ENCODE assay signal across 8 mouse cellular contexts in genomic region chr19:47050271-47051032, GRCm38 (mm10). TPM values are rescaled to one million over a fixed set of nuclear protein-coding genes. Genes with fewer than 3 reads are reported as not detected.
DNase-seq lines count a peak whose midpoint lies in the region; ATAC-seq and TF ChIP-seq lines count a peak whose summit lies in the region.

Gene Pcgf6, minus strand, starts transcription at chr19:47050906.

- H3K27ac ChIP-seq in forebrain, embryonic 13.5 days: peak within 1 kb of the TSS; percentile 96
- H3K27ac ChIP-seq in liver, embryonic 16.5 days (ENCODE audit: low read length): peak within 1 kb of the TSS; percentile 84
- peak within 1 kb of the TSS; percentile 93 for H3K27ac ChIP-seq in neural tube, embryonic 13.5 days (replicated peaks)
- H3K27ac ChIP-seq in testis, adult 2 months (ENCODE audit: control insufficient read depth, insufficient read depth, low read depth, low read length): peak within 1 kb of the TSS; percentile 93

- TF ChIP-seq CTCF in testis, adult 2 months (IDR thresholded peaks at IDR 0.05; ENCODE audit: control insufficient read depth, insufficient read depth, insufficient replicate concordance, low read depth, low read length): no peak

- peaks cover 20% of the 10 kb centered on the region for H3K4me1 ChIP-seq in forebrain, embryonic 13.5 days
- peaks cover 15% of the 10 kb centered on the region for H3K4me1 ChIP-seq in liver, embryonic 16.5 days (ENCODE audit: control insufficient read depth, low read depth, low read length)
- H3K4me1 ChIP-seq in neural tube, embryonic 13.5 days (replicated peaks): peaks cover 19% of the 10 kb centered on the region
- peaks cover 3% of the 10 kb centered on the region for H3K4me1 ChIP-seq in testis, adult 2 months (ENCODE audit: control insufficient read depth, insufficient read depth, low read length)

- under 1% methylated on average over 69 of the region's 75 CpGs for WGBS in forebrain, embryonic 13.5 days
- WGBS in liver, embryonic 16.5 days (ENCODE audit: insufficient replicate concordance): under 1% methylated on average over 75 of the region's 75 CpGs
- WGBS in neural tube, embryonic 13.5 days: under 1% methylated on average over 75 of the region's 75 CpGs

- peaks cover 24% of the 10 kb centered on the region for H3K36me3 ChIP-seq in forebrain, embryonic 13.5 days (ENCODE audit: poor library complexity, severe bottlenecking)
- no peaks in the 10 kb centered on the region for H3K36me3 ChIP-seq in liver, embryonic 16.5 days (ENCODE audit: control insufficient read depth, insufficient read depth)
- peaks cover 27% of the 10 kb centered on the region for H3K36me3 ChIP-seq in neural tube, embryonic 13.5 days
- H3K36me3 ChIP-seq in testis, adult 2 months (ENCODE audit: control insufficient read depth, insufficient read depth, low read length): peaks cover 2% of the 10 kb centered on the region; the same call in 1 of the 2 replicates

- peak within 1 kb of the TSS; percentile 86 for H3K4me3 ChIP-seq in forebrain, embryonic 13.5 days
- H3K4me3 ChIP-seq in liver, embryonic 16.5 days (ENCODE audit: low read depth, low read length): peak within 1 kb of the TSS; percentile 86
- peak within 1 kb of the TSS; percentile 83 for H3K4me3 ChIP-seq in neural tube, embryonic 13.5 days
- H3K4me3 ChIP-seq in testis, adult 2 months (ENCODE audit: control insufficient read depth, low read depth, low read length): peak within 1 kb of the TSS; percentile 96

- peak; percentile 96 for DNase-seq in ES-CJ7 (ENCODE audit: low read depth, low spot score)
- peak; percentile 76 to 78 for DNase-seq in heart, postnatal 10 days
- peak; percentile 86 to 91 for DNase-seq in kidney, postnatal 4 days

- H3K9ac ChIP-seq in forebrain, embryonic 13.5 days: peak within 1 kb of the TSS; percentile 91
- peak within 1 kb of the TSS; percentile 78 for H3K9ac ChIP-seq in liver, embryonic 16.5 days (ENCODE audit: low read depth, low read length)
- peak within 1 kb of the TSS; percentile 84 for H3K9ac ChIP-seq in neural tube, embryonic 13.5 days

- no peaks in the 10 kb centered on the region for H3K27me3 ChIP-seq in forebrain, embryonic 13.5 days
- H3K27me3 ChIP-seq in liver, embryonic 16.5 days (ENCODE audit: control insufficient read depth, insufficient read depth, low read depth, low read length): no peaks in the 10 kb centered on the region
- no peaks in the 10 kb centered on the region for H3K27me3 ChIP-seq in neural tube, embryonic 13.5 days
- H3K27me3 ChIP-seq in testis, adult 2 months (ENCODE audit: control insufficient read depth, insufficient read depth, low read length): no peaks in the 10 kb centered on the region

- H3K4me2 ChIP-seq in forebrain, embryonic 13.5 days: peak within 1 kb of the TSS; percentile 74
- peak within 1 kb of the TSS; percentile 98 for H3K4me2 ChIP-seq in liver, embryonic 16.5 days (ENCODE audit: low read depth, low read length)
- H3K4me2 ChIP-seq in neural tube, embryonic 13.5 days: peak within 1 kb of the TSS; percentile 73

- no peaks in the 10 kb centered on the region for H3K9me3 ChIP-seq in forebrain, embryonic 13.5 days (replicated peaks)
- no peaks in the 10 kb centered on the region for H3K9me3 ChIP-seq in liver, embryonic 16.5 days (replicated peaks; ENCODE audit: control insufficient read depth, low read length)
- H3K9me3 ChIP-seq in neural tube, embryonic 13.5 days: no peaks in the 10 kb centered on the region

- intact Hi-C loops in heart, postnatal 10 days (cut with DNase I): no loop called here

- peak; percentile 76 for TF ChIP-seq POLR2A in testis, adult 2 months (IDR thresholded peaks at IDR 0.05; ENCODE audit: control insufficient read depth, low read depth, low read length)

- peak; percentile 97 for ATAC-seq in cerebellum, adult (ENCODE audit: insufficient number of reproducible peaks, low FRiP score, low TSS enrichment)
- peak; percentile 94 for ATAC-seq in forebrain, embryonic 13.5 days
- ATAC-seq in liver, embryonic 16.5 days (ENCODE audit: low read depth): peak; percentile 83
- peak; percentile 95 for ATAC-seq in neural tube, embryonic 13.5 days (ENCODE audit: low read depth)

RNA-seq across cellular contexts. Expression of gene Pcgf6, which starts in this region (rescaled TPM):
- polyA plus RNA-seq in forebrain, embryonic 13.5 days (2015; fragmentation: Nextera tagmentation; extraction: Ambion mirVana): 26.8 and 30.6 TPM in 2 replicates
- 1 to 10 TPM; 3.3 to 3.6 TPM for total RNA-seq in heart, postnatal 10 days (2021)
- 5.7 and 5.9 TPM in 2 replicates for polyA plus RNA-seq in liver, embryonic 16.5 days (2015; fragmentation: Nextera tagmentation; extraction: Ambion mirVana)
- polyA plus RNA-seq in neural tube, embryonic 13.5 days (2015; fragmentation: Nextera tagmentation; extraction: Ambion mirVana): 26.9 and 29.1 TPM in 2 replicates
- 31.8 and 31.9 TPM in 2 replicates for polyA plus RNA-seq in testis, adult 2 months (2012; rRNA removed)

Comparison
In these comparisons a context has a peak if more than half of its experiments do, and no peak if none do; other contexts are left out.
1. Peak in every context shown above with its lines: DNase-seq, ATAC-seq, H3K4me3 ChIP-seq and H3K27ac ChIP-seq.